Mouse (Mus musculus): Measurements from ENCODE around the gene Chpf2. TPM values are rescaled to one million over a fixed set of nuclear protein-coding genes. Genes with fewer than 3 reads are reported as not detected.

Chpf2 gene
- polyA plus RNA-seq, 1 experiment from 2014 or later = 11.5 TPM

DNA sequence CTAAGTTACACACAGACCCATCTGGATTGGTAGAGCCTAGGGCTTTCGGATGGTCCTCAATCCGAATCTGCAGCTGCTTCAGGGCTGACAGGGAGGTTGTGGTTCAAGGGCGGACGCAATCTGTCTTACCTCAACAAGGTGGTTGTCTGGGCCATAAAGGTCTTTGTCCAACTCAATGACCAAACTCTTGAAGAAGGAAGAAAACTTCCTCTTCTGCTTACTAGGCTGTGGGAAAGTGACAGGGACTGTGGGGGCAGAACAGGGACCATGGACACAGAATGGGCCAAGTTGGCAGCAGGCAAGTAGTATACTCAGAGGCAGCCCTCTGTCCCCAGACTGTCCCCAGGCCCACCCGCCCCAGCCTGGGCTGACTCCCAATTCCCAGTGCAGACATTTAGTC, 8.7 kb downstream of the Chpf2 start:
- Histone ChIP-seq H3K27ac (ENCODE audit: low read depth, low read length) (peak overlapping the region; percentile 98), H3K27me3 (ENCODE audit: control insufficient read depth, insufficient read depth, low read length) (no peaks in the 10 kb centered on the region), H3K4me1 (replicated peaks; ENCODE audit: control insufficient read depth, insufficient read depth, low read length) (peaks cover 37% of the 10 kb centered on the region), H3K36me3 (ENCODE audit: control insufficient read depth, insufficient read depth, low read length) (peaks cover 17% of the 10 kb centered on the region; the same call in 1 of the 2 replicates), H3K4me3 (ENCODE audit: low read depth, low read length) (no peak overlapping the region), H3K4me2 (ENCODE audit: low read depth, low read length, severe bottlenecking) (no peak overlapping the region), H3K9ac (ENCODE audit: low read length) (peak overlapping the region; percentile 55), H3K9me3 (ENCODE audit: control insufficient read depth, low read length) (no peaks in the 10 kb centered on the region)
- DNase-seq (ENCODE audit: low spot score) = no peak
- 91% methylated on average over 5 of the region's 5 CpGs for WGBS
- no peak for ATAC-seq (replicated peaks; ENCODE audit: low FRiP score)

DNA sequence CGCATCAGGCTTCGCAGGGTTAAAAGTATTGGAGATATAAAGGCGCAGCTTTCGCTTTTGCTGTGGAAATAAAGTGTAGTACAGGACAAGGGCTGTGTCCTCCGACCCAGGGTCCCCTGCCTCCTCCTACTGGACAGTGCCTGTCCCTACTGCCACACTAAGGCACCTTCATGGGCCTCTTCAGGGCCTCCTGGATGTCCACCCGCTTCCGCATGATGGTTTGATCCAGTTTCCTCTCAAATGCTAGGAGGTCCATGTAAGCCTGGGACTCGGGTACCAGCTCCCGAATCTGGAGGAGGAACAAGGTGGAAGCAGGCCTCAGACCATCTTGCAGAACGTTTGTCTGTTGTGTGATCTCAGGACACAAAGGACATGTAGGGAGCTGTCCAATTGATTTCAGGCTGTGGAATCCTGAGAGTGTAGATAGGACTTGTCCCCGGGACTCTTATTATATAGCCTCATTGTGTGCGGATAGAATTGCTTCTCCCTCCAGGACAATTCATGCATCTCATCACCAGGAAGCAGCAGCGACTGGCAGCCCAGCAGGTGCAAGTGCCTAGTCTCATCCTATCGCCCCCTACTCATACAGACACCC, 9.3 kb downstream of the Chpf2 start:
- ATAC-seq (replicated peaks; ENCODE audit: low FRiP score) (peak; percentile 2; the same call in 1 of the 2 replicates), DNase-seq (ENCODE audit: low spot score) (peak; percentile 62)
- WGBS = 54% methylated on average over 14 of the region's 14 CpGs
- H3K4me2 ChIP-seq (ENCODE audit: low read depth, low read length, severe bottlenecking) = peak overlapping the region; percentile 44; the same call in 1 of the 2 replicates
- peak overlapping the region; percentile 98 for H3K27ac ChIP-seq (ENCODE audit: low read depth, low read length)
- peak overlapping the region; percentile 55 for H3K9ac ChIP-seq (ENCODE audit: low read length)
- peaks cover 43% of the 10 kb centered on the region for H3K4me1 ChIP-seq (replicated peaks; ENCODE audit: control insufficient read depth, insufficient read depth, low read length)
- no peak overlapping the region for H3K4me3 ChIP-seq (ENCODE audit: low read depth, low read length)
- H3K27me3 ChIP-seq (ENCODE audit: control insufficient read depth, insufficient read depth, low read length) = no peaks in the 10 kb centered on the region
- peaks cover 17% of the 10 kb centered on the region; the same call in 1 of the 2 replicates for H3K36me3 ChIP-seq (ENCODE audit: control insufficient read depth, insufficient read depth, low read length)
- H3K9me3 ChIP-seq (ENCODE audit: control insufficient read depth, low read length) = no peaks in the 10 kb centered on the region

- Histone ChIP-seq H3K4me1 (replicated peaks; ENCODE audit: control insufficient read depth, insufficient read depth, low read length) (peaks cover 47% of the 10 kb centered on the region), H3K9me3 (ENCODE audit: control insufficient read depth, low read length) (no peaks in the 10 kb centered on the region), H3K27ac (ENCODE audit: low read depth, low read length) (peak overlapping the region; percentile 98), H3K4me3 (ENCODE audit: low read depth, low read length) (peak overlapping the region; percentile 3; the same call in 1 of the 2 replicates), H3K9ac (ENCODE audit: low read length) (peak overlapping the region; percentile 55), H3K36me3 (ENCODE audit: control insufficient read depth, insufficient read depth, low read length) (peaks cover 17% of the 10 kb centered on the region; the same call in 1 of the 2 replicates), H3K27me3 (ENCODE audit: control insufficient read depth, insufficient read depth, low read length) (no peaks in the 10 kb centered on the region), H3K4me2 (ENCODE audit: low read depth, low read length, severe bottlenecking) (peak overlapping the region; percentile 44)
- peak; percentile 73 for ATAC-seq (replicated peaks; ENCODE audit: low FRiP score)
- peak; percentile 83 for DNase-seq (ENCODE audit: low spot score)
- WGBS = 6% methylated on average over 11 of the region's 11 CpGs
Measured at GRCm38 (mm10) chr5:24596519-24597171, 10.1 kb downstream of the Chpf2 start.

DNA sequence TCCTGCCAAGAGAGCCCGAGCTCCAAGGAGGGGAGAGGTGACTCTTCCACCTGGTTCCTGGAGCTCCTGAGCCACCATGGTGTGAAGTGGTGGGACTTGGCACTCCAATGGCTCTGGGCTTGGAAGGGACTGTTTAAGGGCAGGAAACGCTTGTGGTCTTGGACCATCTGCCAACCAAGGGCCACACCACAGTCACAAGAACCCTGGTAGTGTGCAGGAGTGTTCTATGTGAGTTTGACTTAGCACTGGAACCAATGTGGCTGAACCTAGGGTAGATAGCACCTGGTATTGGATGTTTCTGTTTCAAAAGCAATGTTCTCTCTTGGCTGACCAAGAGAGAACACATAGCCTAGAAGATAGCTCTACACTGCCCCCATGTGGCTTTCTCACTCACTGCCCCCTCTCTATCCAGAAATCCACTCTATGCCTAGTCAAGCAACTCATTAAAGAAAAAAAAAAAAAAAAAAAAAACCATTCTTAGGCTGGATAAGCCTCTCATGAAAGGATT, 10.7 kb downstream of the Chpf2 start:
- Histone ChIP-seq H3K9ac (ENCODE audit: low read length) (peak overlapping the region; percentile 55), H3K9me3 (ENCODE audit: control insufficient read depth, low read length) (no peaks in the 10 kb centered on the region), H3K27me3 (ENCODE audit: control insufficient read depth, insufficient read depth, low read length) (no peaks in the 10 kb centered on the region), H3K27ac (ENCODE audit: low read depth, low read length) (peak overlapping the region; percentile 98), H3K36me3 (ENCODE audit: control insufficient read depth, insufficient read depth, low read length) (peaks cover 17% of the 10 kb centered on the region; the same call in 1 of the 2 replicates), H3K4me1 (replicated peaks; ENCODE audit: control insufficient read depth, insufficient read depth, low read length) (peaks cover 46% of the 10 kb centered on the region), H3K4me3 (ENCODE audit: low read depth, low read length) (peak overlapping the region; percentile 3; the same call in 1 of the 2 replicates), H3K4me2 (ENCODE audit: low read depth, low read length, severe bottlenecking) (peak overlapping the region; percentile 44)
- DNase-seq (ENCODE audit: low spot score) = peak; percentile 90
- 37% methylated on average over 2 of the region's 2 CpGs for WGBS
- peak; percentile 28 for ATAC-seq (replicated peaks; ENCODE audit: low FRiP score)

GRCm38 (mm10) chr5:24597901-24598569, 11.5 kb downstream of the Chpf2 start:
- ATAC-seq (replicated peaks; ENCODE audit: low FRiP score) (no peak), DNase-seq (ENCODE audit: low spot score) (peak; percentile 59)
- Histone ChIP-seq H3K27me3 (ENCODE audit: control insufficient read depth, insufficient read depth, low read length) (no peaks in the 10 kb centered on the region), H3K9me3 (ENCODE audit: control insufficient read depth, low read length) (no peaks in the 10 kb centered on the region), H3K9ac (ENCODE audit: low read length) (peak overlapping the region; percentile 73), H3K4me3 (ENCODE audit: low read depth, low read length) (peak overlapping the region; percentile 46), H3K4me2 (ENCODE audit: low read depth, low read length, severe bottlenecking) (peak overlapping the region; percentile 90), H3K4me1 (replicated peaks; ENCODE audit: control insufficient read depth, insufficient read depth, low read length) (peaks cover 52% of the 10 kb centered on the region), H3K27ac (ENCODE audit: low read depth, low read length) (peak overlapping the region; percentile 57), H3K36me3 (ENCODE audit: control insufficient read depth, insufficient read depth, low read length) (peaks cover 10% of the 10 kb centered on the region; the same call in 1 of the 2 replicates)
- 21% methylated on average over 15 of the region's 15 CpGs for WGBS

DNA sequence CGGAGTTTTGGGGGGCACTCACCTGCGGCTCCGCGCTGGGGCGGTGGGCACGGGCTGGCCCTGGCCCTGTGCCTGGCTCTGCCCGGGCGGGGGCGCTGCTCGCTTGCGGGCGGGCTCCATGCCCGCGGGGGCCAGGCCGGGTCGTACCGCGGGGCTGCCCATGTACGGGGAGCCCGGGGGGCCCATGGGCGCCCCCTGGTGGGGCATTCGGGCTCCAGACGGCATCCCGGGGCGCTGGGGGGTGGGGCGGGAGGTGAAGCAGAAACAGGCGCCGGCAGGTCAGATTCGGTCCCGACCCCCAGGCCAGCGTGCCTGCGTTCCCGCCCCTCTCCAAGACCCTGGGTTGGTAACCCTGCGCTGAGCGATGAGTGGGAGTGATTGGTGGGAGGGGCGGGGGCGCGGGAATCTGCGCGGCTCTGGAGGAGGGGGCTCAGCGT, 12.0 kb downstream of the Chpf2 start:
- ATAC-seq (replicated peaks; ENCODE audit: low FRiP score) (peak; percentile 28), DNase-seq (ENCODE audit: low spot score) (peak; percentile 86)
- Histone ChIP-seq H3K4me3 (ENCODE audit: low read depth, low read length) (peak overlapping the region; percentile 46), H3K4me2 (ENCODE audit: low read depth, low read length, severe bottlenecking) (peak overlapping the region; percentile 90), H3K9ac (ENCODE audit: low read length) (peak overlapping the region; percentile 73), H3K27ac (ENCODE audit: low read depth, low read length) (peak overlapping the region; percentile 57), H3K36me3 (ENCODE audit: control insufficient read depth, insufficient read depth, low read length) (peaks cover 6% of the 10 kb centered on the region; the same call in 1 of the 2 replicates), H3K9me3 (ENCODE audit: control insufficient read depth, low read length) (no peaks in the 10 kb centered on the region), H3K27me3 (ENCODE audit: control insufficient read depth, insufficient read depth, low read length) (no peaks in the 10 kb centered on the region), H3K4me1 (replicated peaks; ENCODE audit: control insufficient read depth, insufficient read depth, low read length) (peaks cover 57% of the 10 kb centered on the region)
- WGBS = 2% methylated on average over 41 of the region's 41 CpGs

DNA sequence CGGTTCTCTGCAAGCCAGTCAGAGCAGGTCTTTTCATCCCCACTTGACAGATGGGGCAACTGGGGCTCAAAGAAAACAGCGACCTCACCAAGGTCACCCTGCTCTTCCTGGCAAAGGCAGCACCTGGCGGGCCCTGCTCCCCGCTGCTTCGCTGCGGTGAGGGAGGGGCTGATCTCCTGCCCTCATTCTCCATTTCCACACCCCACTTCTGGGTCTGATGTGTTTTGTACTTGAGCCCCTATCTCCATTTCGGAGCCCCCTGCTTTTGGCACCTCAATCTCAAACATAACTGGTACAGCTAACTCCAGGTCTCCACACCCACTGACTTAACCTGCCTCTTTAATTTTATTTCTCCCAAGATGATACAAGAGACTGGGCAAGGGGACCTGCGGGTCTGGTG, 12.6 kb downstream of the Chpf2 start:
- DNase-seq (ENCODE audit: low spot score) = no peak
- Histone ChIP-seq H3K4me3 (ENCODE audit: low read depth, low read length) (peak overlapping the region; percentile 46), H3K9ac (ENCODE audit: low read length) (peak overlapping the region; percentile 73), H3K27ac (ENCODE audit: low read depth, low read length) (no peak overlapping the region), H3K27me3 (ENCODE audit: control insufficient read depth, insufficient read depth, low read length) (no peaks in the 10 kb centered on the region), H3K4me1 (replicated peaks; ENCODE audit: control insufficient read depth, insufficient read depth, low read length) (peaks cover 62% of the 10 kb centered on the region), H3K9me3 (ENCODE audit: control insufficient read depth, low read length) (no peaks in the 10 kb centered on the region), H3K4me2 (ENCODE audit: low read depth, low read length, severe bottlenecking) (peak overlapping the region; percentile 90), H3K36me3 (ENCODE audit: control insufficient read depth, insufficient read depth, low read length) (peaks cover 6% of the 10 kb centered on the region; the same call in 1 of the 2 replicates)
- ATAC-seq (replicated peaks; ENCODE audit: low FRiP score) = no peak
- WGBS = 14% methylated on average over 8 of the region's 8 CpGs

DNA sequence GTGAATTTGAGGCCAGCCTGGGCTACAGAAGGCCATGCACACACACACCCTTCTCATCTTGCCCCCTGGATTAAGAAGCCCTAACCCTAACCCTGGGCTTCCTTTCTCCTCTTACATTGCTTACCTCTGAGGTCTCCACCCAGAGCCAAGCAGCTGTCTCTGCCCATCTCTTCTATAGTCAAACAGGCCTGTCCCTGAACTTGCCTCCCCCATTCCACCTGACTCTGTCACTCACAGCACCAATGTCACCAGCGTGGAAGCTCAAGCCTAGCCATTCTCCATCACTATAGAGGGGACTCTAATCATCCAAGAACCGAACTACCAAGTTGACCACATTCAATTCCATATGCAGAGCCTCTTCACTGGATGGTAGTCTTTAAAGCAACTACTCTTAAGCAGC, 13.7 kb downstream of the Chpf2 start:
- H3K27me3 ChIP-seq (ENCODE audit: control insufficient read depth, insufficient read depth, low read length) = no peaks in the 10 kb centered on the region
- no peak overlapping the region for H3K9ac ChIP-seq (ENCODE audit: low read length)

More for the DNA sequence above, 13.7 kb downstream of the Chpf2 start:
- Histone ChIP-seq H3K4me2 (ENCODE audit: low read depth, low read length, severe bottlenecking) (peak overlapping the region; percentile 94), H3K9me3 (ENCODE audit: control insufficient read depth, low read length) (no peaks in the 10 kb centered on the region), H3K27ac (ENCODE audit: low read depth, low read length) (no peak overlapping the region), H3K36me3 (ENCODE audit: control insufficient read depth, insufficient read depth, low read length) (no peaks in the 10 kb centered on the region; the same call in 1 of the 2 replicates), H3K4me1 (replicated peaks; ENCODE audit: control insufficient read depth, insufficient read depth, low read length) (peaks cover 68% of the 10 kb centered on the region), H3K4me3 (ENCODE audit: low read depth, low read length) (no peak overlapping the region)
- no peak for DNase-seq (ENCODE audit: low spot score)
- 54% methylated on average over 2 of the region's 2 CpGs for WGBS
- ATAC-seq (replicated peaks; ENCODE audit: low FRiP score) = no peak
